Mouse (Mus musculus): ENCODE results near the gene Ifitm10. TPM values are rescaled to one million over a fixed set of nuclear protein-coding genes. Genes with fewer than 3 reads are reported as not detected.
A peak's percentile ranks its signal among the peaks of the same experiment; 100 is the strongest.
"Not testable (repeated sequence)": the region's sequence is repeated elsewhere in the genome, so short reads cannot be mapped to it uniquely, and the experiment has no call there.

Ifitm10 gene
- polyA plus RNA-seq, 3 experiments from 2014 or later: 1.6 to 4.5 (median 1.9) TPM

- no peak for ATAC-seq
Observed at GRCm38 (mm10) chr7:142360743-142361142, 12.8 kb downstream of the Ifitm10 start.

- ATAC-seq: no peak
Observed at GRCm38 (mm10) chr7:142359129-142359528, 14.4 kb downstream of the Ifitm10 start.

GRCm38 (mm10) chr7:142357566-142357965 is 16.0 kb downstream of the Ifitm10 start:
- ATAC-seq: no peak

- ATAC-seq: no peak
Observed at GRCm38 (mm10) chr7:142354661-142355233, 18.8 kb downstream of the Ifitm10 start.

- peak; percentile 92 for ATAC-seq
Observed at GRCm38 (mm10) chr7:142353854-142354253, 19.7 kb downstream of the Ifitm10 start.

- ATAC-seq: peak; percentile 69
Observed at GRCm38 (mm10) chr7:142351569-142351968, 22.0 kb downstream of the Ifitm10 start.

GRCm38 (mm10) chr7:142349308-142349961 is 24.1 kb downstream of the Ifitm10 start:
- no peak for ATAC-seq

GRCm38 (mm10) chr7:142347542-142347941 is 26.0 kb downstream of the Ifitm10 start:
- ATAC-seq: no peak

- no peak for ATAC-seq
Observed at GRCm38 (mm10) chr7:142342247-142342640, 31.3 kb downstream of the Ifitm10 start.

- no peak for ATAC-seq
Observed at GRCm38 (mm10) chr7:142341564-142342246, 31.8 kb downstream of the Ifitm10 start.

- ATAC-seq: peak; percentile 17
Observed at GRCm38 (mm10) chr7:142340269-142340970, 33.1 kb downstream of the Ifitm10 start.

- no peak for ATAC-seq
Observed at GRCm38 (mm10) chr7:142335151-142335550, 38.4 kb downstream of the Ifitm10 start.

- ATAC-seq: no peak
Observed at GRCm38 (mm10) chr7:142334246-142334645, 39.3 kb downstream of the Ifitm10 start.

GRCm38 (mm10) chr7:142332741-142333140 is 40.8 kb downstream of the Ifitm10 start:
- not testable (repeated sequence) for ATAC-seq

- ATAC-seq: no peak
Observed at GRCm38 (mm10) chr7:142331281-142331680, 42.3 kb downstream of the Ifitm10 start.

- ATAC-seq: no peak
Observed at GRCm38 (mm10) chr7:142330271-142330724, 43.3 kb downstream of the Ifitm10 start.

GRCm38 (mm10) chr7:142328507-142328906 is 45.0 kb downstream of the Ifitm10 start:
- ATAC-seq: no peak

- ATAC-seq: no peak
Observed at GRCm38 (mm10) chr7:142326714-142327445, 46.7 kb downstream of the Ifitm10 start.

GRCm38 (mm10) chr7:142323396-142324117 is 50.0 kb downstream of the Ifitm10 start:
- no peak for ATAC-seq

- no peak for ATAC-seq
Observed at GRCm38 (mm10) chr7:142322641-142323040, 50.9 kb downstream of the Ifitm10 start.

- ATAC-seq: not testable (repeated sequence)
Observed at GRCm38 (mm10) chr7:142321637-142322306, 51.8 kb downstream of the Ifitm10 start.
